Mouse (Mus musculus) heart, adult 2 months (tissue): ENCODE results near the gene Lrrc29. TPM values are rescaled to one million over a fixed set of nuclear protein-coding genes. Genes with fewer than 3 reads are reported as not detected.

ENCODE experiments used
- DNase-seq, 2 experiments: peaks; one replicate each; pipeline ENCODE4 v3.0.0; 2021
- H3K27ac ChIP-seq: fragments of 200-600 bp; 2 replicates; pipeline ENCODE4 v1.8.1; 2022
- H3K27me3 ChIP-seq: fragments of 200-500 bp; 2 replicates; pipeline ENCODE4 v1.6.1; 2012; ENCODE audit warnings: mild to moderate bottlenecking, low read length, inconsistent platforms, mixed read lengths; ENCODE audit not compliant: control insufficient read depth, insufficient read depth
- H3K36me3 ChIP-seq: fragments of 200-500 bp; 2 replicates; pipeline ENCODE4 v1.6.1; 2012; ENCODE audit warnings: low read length, inconsistent platforms; ENCODE audit not compliant: control insufficient read depth, insufficient read depth
- H3K4me1 ChIP-seq: fragments of 200-500 bp; 2 replicates; pipeline ENCODE4 v1.6.1; 2011; ENCODE audit warnings: low read length; ENCODE audit not compliant: control insufficient read depth, insufficient read depth
- H3K4me3 ChIP-seq: fragments of 200-600 bp; 2 replicates; pipeline ENCODE4 v1.8.1; 2022
- H3K79me2 ChIP-seq: fragments of 200-500 bp; replicated peaks from 2 replicates; pipeline ENCODE4 v1.6.1; 2012; ENCODE audit warnings: mild to moderate bottlenecking, inconsistent platforms, low read length, moderate library complexity, mixed read lengths; ENCODE audit not compliant: control insufficient read depth, insufficient read depth
- H3K9ac ChIP-seq: fragments of 200-500 bp; 2 replicates; pipeline ENCODE4 v1.6.1; 2012; ENCODE audit warnings: low read depth, mild to moderate bottlenecking, control low read depth, inconsistent platforms, low read length, mixed read lengths
- CTCF ChIP-seq: fragments of 200-600 bp; IDR thresholded peaks from 2 replicates; pipeline ENCODE4 v1.8.1; 2022; ENCODE audit warnings: antibody characterized with exemption, mild to moderate bottlenecking, moderate library complexity
- EP300 ChIP-seq: fragments of 200-500 bp; IDR thresholded peaks from 2 replicates; pipeline ENCODE4 v1.6.1; 2011; ENCODE audit warnings: low read depth, low read length, control low read depth; ENCODE audit not compliant: insufficient read depth
- POLR2A ChIP-seq: fragments of 200-500 bp; IDR thresholded peaks from 2 replicates; pipeline ENCODE4 v1.6.1; 2011; ENCODE audit warnings: mild to moderate bottlenecking, low read depth, low read length, control low read depth; ENCODE audit not compliant: insufficient read depth
- WGBS: fragments of 180-500 bp; shearing (Covaris S2); methylation state at CpG from one replicate; pipeline ENCODE4 v1.1.7; 2018; 5-methylcytosine and 5-hydroxymethylcytosine counted together
- intact Hi-C: fragments of 180-260 bp; cut with DNase I; formaldehyde crosslinking; loops from one replicate; pipeline ENCODE4 v1.15.1; 2025
- polyA plus RNA-seq: library from polyadenylated mRNA; depleted of rRNA; stranded (reverse); fragments of >200 nt; gene quantifications from 2 replicates; pipeline ENCODE4 v1.2.3, GENCODE M21; 2012
- total RNA-seq, 2 experiments: library from RNA; stranded (reverse); gene quantifications; 2 replicates each; pipeline ENCODE4 v1.2.3; 2021

Lrrc29 gene
- total and polyA plus RNA-seq, 3 experiments, result 0.93 to 2.2 (median 1.1) TPM

DNA sequence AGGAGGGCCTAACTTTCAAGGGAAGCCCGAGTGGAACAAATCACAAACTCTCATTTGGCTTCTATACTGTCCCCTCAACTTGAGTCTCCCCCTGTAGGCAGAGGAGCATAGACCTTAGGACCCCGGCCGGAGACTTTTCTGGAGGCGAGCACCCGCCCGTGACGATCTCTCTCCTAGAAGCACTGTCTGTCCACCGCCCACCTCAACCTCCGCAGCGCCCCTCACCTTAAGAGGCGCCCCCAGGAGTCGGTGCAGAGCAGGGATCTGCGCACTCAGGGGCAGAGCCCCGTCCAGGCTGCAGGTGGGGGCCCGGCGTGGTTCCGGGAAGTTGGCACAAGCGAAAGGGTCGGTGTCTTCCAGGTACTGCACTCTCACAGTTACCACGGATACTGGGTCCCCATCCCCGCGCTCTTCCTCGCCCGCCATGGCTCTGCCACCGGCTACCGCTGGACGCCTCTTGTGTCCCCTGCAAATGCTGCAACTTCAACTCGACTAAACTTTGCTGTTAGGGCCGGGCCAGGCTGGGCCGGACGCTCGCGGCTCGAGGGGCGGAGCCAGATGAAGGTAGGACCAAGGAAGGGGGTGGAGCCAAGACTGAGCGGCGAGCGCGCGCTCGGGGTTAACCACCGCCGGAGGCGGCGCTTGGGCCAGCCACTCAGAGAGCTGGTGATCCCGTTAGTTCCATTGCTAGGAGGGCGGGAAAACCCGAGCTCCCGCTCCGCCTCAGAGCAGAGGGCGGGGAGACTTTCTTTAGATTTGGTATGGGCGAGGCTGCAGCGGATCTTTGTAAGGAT, 21.5 kb upstream of the Lrrc29 start, which contains the start of gene Fhod1:
Gene Fhod1, minus strand, starts transcription at position 526 of the 794 bp plus-strand sequence.
- DNase-seq, result peak; percentile 91 to 97
- Histone ChIP-seq H3K79me2 (no peaks in the 10 kb centered on the region), H3K36me3 (no peaks in the 10 kb centered on the region; the same call in 1 of the 2 replicates), H3K27ac (peak within 1 kb of the TSS; percentile 81), H3K9ac (peak within 1 kb of the TSS; percentile 75), H3K27me3 (peaks cover 1% of the 10 kb centered on the region; the same call in 1 of the 2 replicates), H3K4me1 (peaks cover 4% of the 10 kb centered on the region), H3K4me3 (peak within 1 kb of the TSS; percentile 98)
- intact Hi-C loops, result loop anchor here (2.0 kb wide), 1 partner anchor 21 kb away; the partner anchor contains the start of genes Lrrc29 and Tmem208
- WGBS, result under 1% methylated on average over 53 of the region's 53 CpGs
- TF ChIP-seq CTCF, result peak; percentile 40
- peak; percentile 89 for TF ChIP-seq POLR2A
- TF ChIP-seq EP300, result no peak

DNA sequence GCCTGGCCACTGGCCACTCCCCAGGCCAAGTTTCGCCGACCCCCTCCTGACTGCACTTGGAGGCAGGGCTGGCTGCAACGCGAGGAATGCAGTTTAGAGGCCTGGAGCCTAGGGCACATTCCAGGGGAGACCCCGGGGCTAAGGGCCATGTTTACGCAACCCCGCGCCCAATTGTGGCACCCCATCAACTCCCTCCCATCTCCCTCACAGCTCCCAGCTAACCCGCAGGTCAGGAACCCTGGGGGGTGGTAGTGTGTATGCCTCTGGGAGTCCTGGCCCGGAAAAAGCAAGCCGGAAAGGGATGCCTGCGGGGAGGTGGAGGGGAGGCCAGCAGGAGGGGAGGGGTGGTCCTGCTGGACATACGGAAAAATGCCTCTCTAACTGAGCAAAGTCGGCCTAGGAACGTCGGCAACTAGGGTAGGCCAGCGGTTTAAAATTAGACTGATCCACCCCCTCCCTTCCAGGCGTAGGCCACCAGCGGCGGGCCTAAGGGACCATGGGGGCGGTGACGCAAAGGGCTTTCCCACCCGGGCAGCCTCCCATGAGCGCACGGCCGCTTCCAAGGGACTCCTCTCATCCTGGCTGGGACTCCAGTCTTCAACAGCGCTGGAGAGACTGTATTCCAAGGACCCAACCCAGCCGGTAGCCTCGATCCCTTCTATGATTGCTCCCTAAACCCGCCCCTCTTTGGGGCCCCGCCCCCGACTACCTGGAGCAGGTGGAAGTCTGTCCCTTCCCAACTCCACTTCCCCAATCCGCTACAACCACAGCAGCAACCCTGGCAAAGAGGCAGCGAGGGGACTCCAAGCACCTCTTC, 20.7 kb upstream of the Lrrc29 start:
- DNase-seq, result peak; percentile 83
- 2% methylated on average over 34 of the region's 34 CpGs for WGBS
- Histone ChIP-seq H3K36me3 (no peaks in the 10 kb centered on the region; the same call in 1 of the 2 replicates), H3K27ac (peak overlapping the region; percentile 81), H3K27me3 (peaks cover 1% of the 10 kb centered on the region; the same call in 1 of the 2 replicates), H3K9ac (peak overlapping the region; percentile 67), H3K4me1 (peaks cover 4% of the 10 kb centered on the region), H3K79me2 (no peaks in the 10 kb centered on the region), H3K4me3 (peak overlapping the region; percentile 98)
- intact Hi-C loops, result loop anchor here (2.0 kb wide), 1 partner anchor 20 kb away; the partner anchor contains the start of genes Lrrc29 and Tmem208
- peak; percentile 45; the same call in 1 of the 2 replicates for TF ChIP-seq POLR2A
- no peak for TF ChIP-seq CTCF
- peak; percentile 46; the same call in 1 of the 2 replicates for TF ChIP-seq EP300

DNA sequence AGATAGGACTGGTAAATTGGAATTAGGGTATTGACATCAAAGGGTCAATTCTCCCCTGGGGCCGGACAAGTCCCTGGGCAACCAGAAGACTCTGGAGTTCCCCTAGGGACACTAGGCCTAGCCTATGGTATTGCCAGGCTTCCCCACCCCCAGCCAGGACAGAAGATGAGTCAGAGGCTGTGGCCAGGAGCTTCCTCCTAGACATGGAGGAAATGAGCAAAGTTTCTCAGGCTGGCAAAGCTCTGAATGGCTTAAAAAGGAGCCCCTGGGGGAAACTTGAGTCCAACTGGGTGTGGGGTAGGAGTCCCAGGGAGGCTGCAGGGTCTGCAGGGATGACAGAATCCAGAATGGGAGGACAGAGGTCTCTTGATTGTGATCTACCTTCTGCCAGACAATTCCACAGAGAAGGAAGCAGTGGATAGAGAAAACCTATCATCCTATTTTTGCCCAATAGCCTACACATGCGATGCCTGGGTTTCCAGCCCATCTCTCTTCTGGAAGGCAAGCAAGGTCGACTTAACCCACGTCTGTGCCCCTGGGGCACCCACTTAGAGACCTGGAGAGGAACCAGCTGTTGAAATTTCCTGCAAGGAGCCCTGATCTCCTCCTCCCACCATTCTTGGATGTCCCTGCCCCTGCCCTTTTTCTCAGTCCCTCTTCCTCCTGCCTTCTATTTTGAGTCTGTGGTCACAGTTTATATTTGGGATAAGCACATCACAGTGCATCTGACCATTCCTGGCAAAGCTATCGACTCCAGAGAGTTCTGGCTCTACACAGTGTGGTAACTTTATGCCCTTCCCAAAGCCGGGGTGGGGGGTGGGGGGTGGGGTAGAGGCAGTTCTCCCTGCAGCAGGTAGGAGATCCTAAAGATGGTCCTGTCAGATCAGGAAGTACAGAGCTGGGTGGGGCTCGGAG, 19.2 kb upstream of the Lrrc29 start:
- Histone ChIP-seq H3K4me3 (no peak overlapping the region), H3K27ac (peak overlapping the region; percentile 55), H3K4me1 (peaks cover 14% of the 10 kb centered on the region), H3K27me3 (peaks cover 1% of the 10 kb centered on the region; the same call in 1 of the 2 replicates), H3K9ac (0 out of 2 replicates have a peak overlapping the region, but pooled peaks have one; percentile 4), H3K36me3 (no peaks in the 10 kb centered on the region; the same call in 1 of the 2 replicates), H3K79me2 (no peaks in the 10 kb centered on the region)
- intact Hi-C loops, result no loop called here
- WGBS, result 23% methylated on average over 7 of the region's 7 CpGs
- TF ChIP-seq POLR2A (no peak), EP300 (no peak), CTCF (no peak)
- DNase-seq, result peak; percentile 38 to 61

DNA sequence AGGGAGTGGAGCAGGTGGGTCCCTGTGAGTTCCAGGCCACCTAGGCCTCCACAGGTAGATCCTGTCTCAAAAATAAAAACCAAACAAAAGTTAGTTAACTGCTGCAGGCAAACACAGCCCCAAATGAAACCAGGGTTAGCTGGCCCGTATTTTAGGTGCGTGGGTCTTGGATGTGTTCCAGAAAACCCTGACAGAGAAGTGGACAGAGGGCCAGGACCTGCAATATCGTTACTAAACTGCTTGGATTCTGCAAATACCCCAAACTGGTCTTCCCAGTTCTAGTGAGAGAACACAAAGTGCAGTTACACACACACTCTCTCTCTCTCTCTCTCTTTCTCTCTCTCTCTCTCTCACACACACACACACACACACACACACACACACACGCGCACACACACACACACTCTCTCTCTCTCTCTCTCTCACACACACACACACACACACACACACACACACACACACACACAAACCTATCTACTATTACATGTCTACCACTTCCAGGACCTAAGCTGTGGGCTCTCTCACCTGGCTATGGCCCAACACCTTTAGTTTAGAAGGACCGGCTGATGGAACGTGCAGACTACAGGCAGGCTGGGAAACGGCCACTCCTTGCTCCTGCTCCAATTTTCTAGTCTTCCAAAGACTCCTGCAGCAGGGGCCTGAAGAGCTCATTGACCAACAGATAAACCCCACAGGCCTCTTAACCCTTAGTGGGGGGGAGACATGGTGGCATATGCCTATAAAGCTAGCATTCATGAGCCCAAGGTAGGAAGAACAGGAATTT, 17.9 kb upstream of the Lrrc29 start:
- Histone ChIP-seq H3K27ac (peak overlapping the region; percentile 55), H3K79me2 (no peaks in the 10 kb centered on the region), H3K27me3 (peaks cover under 1% of the 10 kb centered on the region; the same call in 1 of the 2 replicates), H3K4me1 (peaks cover 22% of the 10 kb centered on the region), H3K9ac (no peak overlapping the region), H3K4me3 (no peak overlapping the region), H3K36me3 (peaks cover 7% of the 10 kb centered on the region)
- 45% methylated on average over 8 of the region's 8 CpGs for WGBS
- TF ChIP-seq CTCF, result no peak
- TF ChIP-seq EP300, result no peak
- no peak for TF ChIP-seq POLR2A
- DNase-seq, result peak in 1 of 2 experiments; percentile 23
- intact Hi-C loops, result no loop called here

DNA sequence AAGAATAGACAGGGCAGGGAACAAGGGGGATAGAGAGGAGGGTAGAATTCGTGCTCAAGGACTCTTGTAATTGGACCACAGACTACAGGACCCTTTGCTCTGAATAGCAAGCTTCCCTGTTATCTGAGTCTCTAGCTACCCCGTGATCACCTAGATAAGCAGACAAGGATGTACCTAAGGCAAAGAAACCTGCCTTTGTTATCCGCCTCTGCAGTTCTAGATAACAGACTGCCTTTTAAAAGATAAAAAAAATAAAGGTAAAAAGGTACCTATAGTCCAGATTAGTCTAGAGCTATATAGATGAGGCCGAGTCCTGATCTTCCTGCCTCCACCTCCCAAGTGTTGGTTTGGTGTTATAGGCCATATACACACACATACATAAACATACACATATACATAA, 16.7 kb upstream of the Lrrc29 start:
- intact Hi-C loops, result no loop called here
- peaks cover 7% of the 10 kb centered on the region for H3K36me3 ChIP-seq
- no peak overlapping the region for H3K9ac ChIP-seq
- H3K4me3 ChIP-seq, result no peak overlapping the region
- H3K79me2 ChIP-seq, result no peaks in the 10 kb centered on the region
- H3K27me3 ChIP-seq, result no peaks in the 10 kb centered on the region
- 82% methylated on average over 4 of the region's 4 CpGs for WGBS
- TF ChIP-seq CTCF, result no peak
- no peak for TF ChIP-seq POLR2A
- TF ChIP-seq EP300, result no peak
- H3K4me1 ChIP-seq, result peaks cover 22% of the 10 kb centered on the region
- no peak for DNase-seq
- no peak overlapping the region for H3K27ac ChIP-seq
